Mouse (Mus musculus) heart, embryonic 11.5 days (tissue): ENCODE results near the gene 1700025G04Rik. TPM values are rescaled to one million over a fixed set of nuclear protein-coding genes. Genes with fewer than 3 reads are reported as not detected.

Source experiments
- ATAC-seq: fragments of 200-750 bp; cut with Nextera tagmentation; replicated peaks from 2 replicates; pipeline ENCODE4 v1.8.0; 2017; ENCODE audit warnings: moderate library complexity; ENCODE audit not compliant: insufficient number of reproducible peaks, low FRiP score, low TSS enrichment
- H3K27ac ChIP-seq: fragments of 300-500 bp; sonication (generic); 2 replicates; pipeline ENCODE4 v1.5.1; 2014; ENCODE audit warnings: mild to moderate bottlenecking, low read depth, low read length
- H3K27me3 ChIP-seq: fragments of 300-500 bp; sonication (generic); 2 replicates; pipeline ENCODE4 v1.6.1; 2014; ENCODE audit warnings: mild to moderate bottlenecking, low read length, mixed read lengths; ENCODE audit not compliant: control insufficient read depth, insufficient read depth
- H3K36me3 ChIP-seq: fragments of 300-500 bp; sonication (generic); 2 replicates; pipeline ENCODE4 v1.6.1; 2014; ENCODE audit warnings: mild to moderate bottlenecking, low read length, moderate library complexity, mixed read lengths; ENCODE audit not compliant: control insufficient read depth, insufficient read depth
- H3K4me1 ChIP-seq: fragments of 300-500 bp; sonication (generic); 2 replicates; pipeline ENCODE4 v1.6.1; 2014; ENCODE audit warnings: low read length; ENCODE audit not compliant: control insufficient read depth, insufficient read depth
- H3K4me2 ChIP-seq: fragments of 300-500 bp; sonication (generic); 2 replicates; pipeline ENCODE4 v1.6.1; 2014; ENCODE audit warnings: mild to moderate bottlenecking, moderate library complexity
- H3K4me3 ChIP-seq: fragments of 300-500 bp; sonication (generic); 2 replicates; pipeline ENCODE4 v1.5.1; 2014; ENCODE audit warnings: low read depth, low read length
- H3K9ac ChIP-seq: fragments of 300-500 bp; sonication (generic); 2 replicates; pipeline ENCODE4 v1.6.1; 2014; ENCODE audit warnings: mild to moderate bottlenecking, low read depth, low read length, moderate library complexity
- H3K9me3 ChIP-seq: fragments of 300-500 bp; sonication (generic); replicated peaks from 2 replicates; pipeline ENCODE4 v1.6.1; 2016; ENCODE audit warnings: low read length; ENCODE audit not compliant: control insufficient read depth
- WGBS: fragments of 180-500 bp; shearing (Covaris S2); extraction: QIAGEN DNeasy Blood & Tissue Kit; methylation state at CpG from one replicate; pipeline ENCODE4 v1.1.7; 2014; ENCODE audit not compliant: insufficient replicate concordance; 5-methylcytosine and 5-hydroxymethylcytosine counted together
- polyA plus RNA-seq: library from polyadenylated mRNA; unstranded; fragments of >200 nt; fragmentation: Nextera tagmentation; extraction: Ambion mirVana; gene quantifications from 2 replicates; pipeline ENCODE4 v1.2.1, GENCODE M21; 2014

1700025G04Rik gene
- polyA plus RNA-seq, 1 experiment from 2014 or later = 25.0 TPM

DNA sequence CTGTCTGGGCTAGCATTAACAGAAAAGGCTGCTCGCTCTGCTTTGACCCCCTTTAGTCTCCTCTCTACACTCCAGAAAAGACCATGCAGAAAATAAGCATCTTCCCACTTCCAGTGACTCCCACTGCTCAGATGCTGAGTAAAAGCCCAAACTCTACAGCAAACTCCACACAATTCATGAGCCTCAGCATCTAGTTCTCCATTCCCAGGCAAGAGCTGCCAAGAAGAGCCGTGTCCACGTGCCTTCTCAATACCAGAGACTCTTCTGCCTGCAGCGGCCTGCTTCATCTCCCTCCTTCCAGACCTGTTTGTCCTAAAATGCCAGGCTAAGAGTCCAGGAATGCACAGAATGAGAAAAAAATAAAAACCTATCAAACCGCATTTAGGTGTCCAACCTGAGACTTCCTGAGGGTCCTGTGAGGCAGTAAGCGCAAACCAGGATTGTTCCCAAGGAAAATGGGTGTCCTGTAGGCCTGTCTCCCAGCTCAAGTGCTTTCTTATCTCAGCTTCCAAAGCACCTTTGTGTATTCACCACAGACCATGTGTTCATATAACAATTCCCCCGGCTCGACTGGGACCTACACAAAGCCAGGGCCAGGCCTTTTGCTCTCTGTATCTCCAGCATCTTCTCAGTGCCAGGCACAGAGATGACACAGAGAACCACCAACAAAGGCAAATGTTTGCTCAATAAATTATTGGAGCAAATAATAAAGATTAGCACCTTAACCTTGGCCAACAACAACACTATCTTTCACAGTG lies 7.8 kb downstream of the 1700025G04Rik start:
- H3K9ac ChIP-seq = no peak overlapping the region
- no peaks in the 10 kb centered on the region for H3K9me3 ChIP-seq
- 57% methylated on average over 8 of the region's 8 CpGs for WGBS
- no peak for ATAC-seq
- H3K4me1 ChIP-seq = peaks cover 21% of the 10 kb centered on the region
- H3K36me3 ChIP-seq = no peaks in the 10 kb centered on the region
- no peaks in the 10 kb centered on the region; the same call in 1 of the 2 replicates for H3K27me3 ChIP-seq
- no peak overlapping the region for H3K4me2 ChIP-seq
- no peak overlapping the region for H3K4me3 ChIP-seq
- H3K27ac ChIP-seq = no peak overlapping the region

DNA sequence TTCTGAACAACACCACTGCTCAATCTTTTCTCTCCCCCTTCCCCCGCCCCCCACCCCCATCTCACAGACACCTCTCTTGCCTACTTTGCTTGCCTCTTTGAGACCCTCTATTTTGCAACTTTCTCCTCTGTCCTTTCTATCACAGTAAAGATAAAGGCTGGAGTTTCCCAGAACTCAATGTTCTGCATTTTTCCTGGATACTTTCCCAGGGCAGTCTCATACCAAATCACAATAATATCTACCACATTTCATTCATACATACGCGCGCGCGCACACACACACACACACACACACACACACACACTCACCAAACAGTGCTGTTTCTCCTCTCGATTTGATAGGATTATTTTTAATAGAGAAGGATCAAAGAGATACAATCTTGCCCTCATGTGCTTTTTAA lies 8.8 kb downstream of the 1700025G04Rik start:
- Histone ChIP-seq H3K4me3 (no peak overlapping the region), H3K4me1 (peaks cover 17% of the 10 kb centered on the region), H3K27me3 (no peaks in the 10 kb centered on the region), H3K36me3 (no peaks in the 10 kb centered on the region), H3K27ac (no peak overlapping the region), H3K4me2 (no peak overlapping the region), H3K9ac (no peak overlapping the region), H3K9me3 (no peaks in the 10 kb centered on the region)
- WGBS = 89% methylated on average over 7 of the region's 7 CpGs
- ATAC-seq = no peak

DNA sequence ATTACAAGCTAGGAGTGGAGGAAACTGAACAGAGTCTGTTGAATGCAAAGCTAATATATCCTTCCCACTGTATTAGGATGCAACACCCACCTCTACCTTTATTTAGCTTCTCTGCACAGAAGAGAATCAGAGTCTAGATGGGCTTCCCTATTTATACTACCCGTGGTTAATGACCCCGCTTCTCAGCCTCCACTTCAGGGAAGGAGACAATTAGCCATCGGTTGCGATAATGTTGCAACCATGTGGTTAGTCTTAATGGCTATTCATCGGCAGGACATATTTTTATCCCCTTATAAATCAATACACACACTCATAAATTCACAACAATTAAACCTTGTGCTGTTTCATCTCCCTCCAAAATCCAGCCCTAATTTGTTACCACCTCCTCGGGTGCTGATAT lies 9.7 kb downstream of the 1700025G04Rik start:
- no peaks in the 10 kb centered on the region for H3K9me3 ChIP-seq
- no peak overlapping the region for H3K9ac ChIP-seq
- WGBS = 84% methylated on average over 6 of the region's 6 CpGs
- no peak overlapping the region for H3K4me2 ChIP-seq
- H3K27me3 ChIP-seq = no peaks in the 10 kb centered on the region
- H3K36me3 ChIP-seq = no peaks in the 10 kb centered on the region
- H3K4me1 ChIP-seq = peaks cover 13% of the 10 kb centered on the region
- no peak for ATAC-seq
- no peak overlapping the region for H3K4me3 ChIP-seq
- no peak overlapping the region for H3K27ac ChIP-seq

DNA sequence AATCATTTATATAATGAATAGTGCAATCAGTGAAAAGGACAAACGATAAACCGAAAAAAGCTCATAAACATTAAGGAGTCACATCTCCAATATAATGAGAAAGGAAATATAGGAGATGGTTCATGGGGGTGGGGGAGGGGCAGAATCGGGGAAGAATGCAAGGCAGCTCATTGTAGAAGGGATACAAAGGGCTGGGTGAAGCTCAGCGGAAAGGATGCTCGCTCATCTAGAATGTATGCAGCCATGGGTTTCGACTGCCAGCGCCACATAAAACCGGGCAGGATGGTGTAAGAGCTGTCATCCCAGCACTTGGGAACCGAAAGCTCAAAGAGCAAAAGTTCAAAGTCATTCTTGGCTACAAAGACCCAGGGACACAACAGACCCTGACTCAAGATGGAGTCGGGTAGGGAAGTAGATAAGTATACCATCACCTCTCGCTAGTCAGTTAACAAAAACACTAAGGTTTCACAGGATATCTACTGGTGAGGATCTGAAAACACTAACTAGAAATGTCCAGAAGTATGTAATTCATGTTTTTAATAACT lies 12.7 kb downstream of the 1700025G04Rik start:
- ATAC-seq = no peak
- Histone ChIP-seq H3K4me1 (peaks cover 10% of the 10 kb centered on the region), H3K27me3 (no peaks in the 10 kb centered on the region), H3K36me3 (no peaks in the 10 kb centered on the region), H3K4me2 (no peak overlapping the region), H3K4me3 (no peak overlapping the region), H3K9me3 (no peaks in the 10 kb centered on the region), H3K9ac (no peak overlapping the region), H3K27ac (no peak overlapping the region)
- 75% methylated on average over 11 of the region's 11 CpGs for WGBS

DNA sequence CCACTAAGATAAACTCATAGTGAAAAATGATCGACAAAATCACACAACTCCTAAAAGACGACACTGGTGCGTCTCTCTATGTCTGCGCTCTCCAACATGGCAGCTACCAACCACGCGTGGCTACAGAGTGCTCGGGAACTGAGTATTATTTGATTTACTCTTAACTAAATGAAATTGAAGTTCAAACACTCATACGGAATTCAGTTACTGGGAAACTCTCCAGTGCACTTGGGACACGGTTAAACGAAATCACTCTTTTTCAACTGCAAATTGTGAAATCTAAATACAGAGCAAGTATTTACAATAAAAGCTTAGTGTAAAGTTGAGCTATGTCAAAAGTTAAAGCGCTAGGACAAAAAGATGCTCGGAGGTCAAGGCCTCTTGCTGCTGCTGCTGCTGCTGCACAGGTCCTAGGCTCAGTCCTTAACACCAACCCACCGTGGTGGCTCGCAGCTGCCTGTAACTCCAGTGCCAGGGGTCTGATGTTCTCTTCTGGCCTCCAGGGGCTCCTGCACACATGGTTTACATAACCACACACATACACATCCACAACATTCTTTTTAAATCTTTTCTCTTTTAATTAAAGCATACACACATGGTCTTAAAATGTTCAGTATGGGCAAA lies 13.6 kb downstream of the 1700025G04Rik start:
- no peaks in the 10 kb centered on the region for H3K36me3 ChIP-seq
- no peaks in the 10 kb centered on the region for H3K27me3 ChIP-seq
- WGBS = 84% methylated on average over 14 of the region's 14 CpGs
- no peaks in the 10 kb centered on the region for H3K9me3 ChIP-seq
- no peak overlapping the region for H3K9ac ChIP-seq
- H3K4me1 ChIP-seq = peaks cover 6% of the 10 kb centered on the region; the same call in 1 of the 2 replicates
- no peak overlapping the region for H3K4me3 ChIP-seq
- ATAC-seq = no peak
- H3K27ac ChIP-seq = no peak overlapping the region
- no peak overlapping the region for H3K4me2 ChIP-seq

DNA sequence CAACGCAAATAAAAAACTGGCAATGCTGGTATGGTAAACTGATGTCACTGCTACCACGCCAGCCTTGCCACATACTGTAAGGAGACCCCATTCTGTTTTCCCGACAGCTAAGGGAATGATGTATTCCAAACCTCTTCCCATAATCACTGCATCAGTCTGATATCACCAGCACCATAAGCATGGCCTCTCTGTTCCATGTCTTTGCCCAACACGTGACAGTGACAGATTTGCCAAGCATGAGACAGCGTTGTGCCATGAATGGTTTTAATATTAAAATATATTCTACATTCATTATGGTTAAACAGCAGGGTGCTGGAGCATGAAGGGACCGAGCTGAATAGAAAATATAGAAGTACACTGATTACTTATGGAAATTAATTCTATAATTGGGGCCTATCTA lies 14.2 kb downstream of the 1700025G04Rik start:
- Histone ChIP-seq H3K4me2 (no peak overlapping the region), H3K27me3 (no peaks in the 10 kb centered on the region), H3K36me3 (no peaks in the 10 kb centered on the region), H3K27ac (no peak overlapping the region), H3K4me3 (no peak overlapping the region), H3K9ac (no peak overlapping the region), H3K9me3 (no peaks in the 10 kb centered on the region), H3K4me1 (peaks cover 6% of the 10 kb centered on the region; the same call in 1 of the 2 replicates)
- WGBS = 89% methylated on average over 6 of the region's 6 CpGs
- ATAC-seq = no peak

DNA sequence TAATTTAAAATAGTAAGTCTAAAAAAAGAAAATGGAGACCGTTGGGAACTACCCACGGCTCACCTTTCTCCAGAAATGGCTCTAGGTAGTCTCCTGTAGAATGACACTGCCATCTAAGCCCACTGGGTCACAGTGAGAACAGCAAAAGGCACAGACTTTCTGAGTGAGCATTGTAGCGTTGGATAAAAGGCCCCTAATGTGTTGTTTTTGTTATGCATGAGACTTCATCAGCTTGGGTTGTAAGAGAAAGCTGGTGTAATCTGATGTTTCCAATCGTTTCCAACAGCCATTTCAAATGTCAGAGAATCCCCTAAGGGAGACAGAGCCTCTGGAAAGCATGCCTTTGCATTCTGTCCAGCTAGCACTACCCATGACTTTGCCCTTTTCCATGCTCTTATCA lies 19.5 kb downstream of the 1700025G04Rik start:
- H3K27me3 ChIP-seq = no peaks in the 10 kb centered on the region
- H3K4me2 ChIP-seq = no peak overlapping the region
- no peaks in the 10 kb centered on the region for H3K9me3 ChIP-seq
- 60% methylated on average over 4 of the region's 4 CpGs for WGBS
- no peak overlapping the region for H3K27ac ChIP-seq
- no peak overlapping the region for H3K9ac ChIP-seq
- ATAC-seq = no peak
- H3K36me3 ChIP-seq = no peaks in the 10 kb centered on the region
- H3K4me3 ChIP-seq = no peak overlapping the region
- H3K4me1 ChIP-seq = peaks cover 11% of the 10 kb centered on the region; the same call in 1 of the 2 replicates

DNA sequence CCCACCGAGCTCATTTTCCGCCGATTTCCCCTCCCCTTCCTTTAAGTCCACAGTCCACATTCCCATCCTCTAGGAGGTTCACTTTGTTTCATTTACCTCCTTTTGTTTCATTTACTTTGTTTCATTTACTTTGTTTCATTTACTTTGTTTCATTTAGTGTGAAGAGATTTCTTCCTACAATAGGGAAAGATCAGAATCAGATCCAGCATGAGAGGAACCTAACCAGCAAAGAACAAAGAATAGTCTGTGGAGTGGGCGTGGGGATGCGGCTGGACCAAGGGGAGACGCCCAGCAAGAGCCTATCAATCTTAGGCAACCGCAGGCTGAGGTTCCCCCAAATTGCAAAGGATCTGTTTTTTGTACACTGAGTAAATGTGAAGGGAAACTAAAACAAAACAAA lies 20.2 kb downstream of the 1700025G04Rik start:
- H3K27me3 ChIP-seq = no peaks in the 10 kb centered on the region
- H3K9ac ChIP-seq = no peak overlapping the region
- no peak for ATAC-seq
- H3K27ac ChIP-seq = no peak overlapping the region
- H3K4me2 ChIP-seq = no peak overlapping the region
- H3K36me3 ChIP-seq = no peaks in the 10 kb centered on the region
- WGBS = 85% methylated on average over 7 of the region's 7 CpGs
- H3K4me1 ChIP-seq = peaks cover 11% of the 10 kb centered on the region; the same call in 1 of the 2 replicates
- no peaks in the 10 kb centered on the region for H3K9me3 ChIP-seq
- no peak overlapping the region for H3K4me3 ChIP-seq
